Mouse (Mus musculus) embryo, embryonic 10 days (tissue): ENCODE results near the gene Mtnr1a.

Source experiments
- DNase-seq: peaks from one replicate; pipeline ENCODE4 v3.0.0-alpha.2; 2015; ENCODE audit warnings: low spot score

Mtnr1a gene

DNA sequence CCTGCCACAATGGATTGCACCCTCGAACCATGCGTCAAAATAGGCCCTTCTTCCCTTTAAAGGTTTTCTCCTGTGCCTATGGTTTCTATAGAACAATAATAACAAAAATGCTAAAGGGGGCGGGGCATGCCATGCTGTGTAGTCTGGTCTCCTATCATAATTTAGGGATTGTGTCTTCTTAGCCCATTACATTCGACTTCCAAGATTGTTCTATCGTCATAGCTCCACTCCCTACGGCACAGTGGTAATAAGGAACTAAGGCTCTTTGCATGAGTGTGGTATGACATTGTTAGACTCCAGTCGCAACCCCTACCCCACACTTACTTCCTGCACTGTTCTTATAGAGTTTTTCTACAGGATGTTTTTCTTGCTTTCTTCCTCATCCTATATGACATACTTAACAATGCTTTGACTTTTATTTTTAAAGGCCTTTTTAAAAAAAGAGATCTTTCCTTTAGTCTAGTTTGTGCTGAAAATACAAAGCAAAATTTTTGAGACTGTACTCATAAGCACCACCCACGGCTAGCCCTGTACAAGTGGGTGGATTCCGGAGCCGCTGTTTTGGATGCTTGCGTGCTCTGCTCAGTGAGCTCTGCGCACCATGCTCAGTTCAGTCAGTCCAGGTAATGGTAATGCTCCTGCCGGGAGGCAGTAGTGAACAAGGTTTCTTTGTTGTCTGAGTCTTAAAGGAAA lies 40.6 kb downstream of the Mtnr1a start:
- DNase-seq, result no peak

DNA sequence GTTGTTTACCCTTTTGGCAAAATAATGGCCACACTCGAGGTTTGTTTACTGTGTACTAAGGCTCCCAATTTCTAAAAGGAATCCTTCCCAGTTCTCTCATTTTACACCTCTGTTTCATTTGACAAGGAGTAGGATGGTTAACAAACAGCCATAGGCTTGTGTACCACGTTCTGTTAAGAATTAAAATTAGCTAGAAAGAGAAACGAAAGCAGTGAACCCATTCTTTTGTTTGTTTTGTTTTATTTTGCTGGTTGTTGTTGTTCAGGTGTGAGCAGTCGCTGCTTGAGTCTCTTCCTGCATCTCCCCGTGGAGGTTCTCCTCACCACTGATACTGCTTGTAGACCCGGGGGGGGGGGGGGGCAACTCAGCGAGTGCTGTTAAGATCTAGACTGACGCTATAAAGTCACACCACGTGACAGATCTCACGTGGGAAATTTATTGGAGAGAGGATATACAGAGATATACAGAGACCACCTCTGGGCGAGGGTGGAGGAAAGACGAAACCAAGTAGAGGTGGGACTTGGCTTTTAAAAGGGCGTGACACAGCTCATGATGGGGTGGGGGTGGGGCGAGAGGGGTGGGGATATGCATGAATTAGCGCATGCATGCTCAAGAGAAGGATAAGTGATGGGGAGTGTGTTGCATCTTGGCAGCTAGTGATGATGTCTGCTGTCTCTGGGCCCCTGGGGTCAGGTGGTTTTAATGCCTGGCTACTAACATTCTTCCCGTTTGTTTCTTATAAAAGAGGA lies 41.3 kb downstream of the Mtnr1a start:
- DNase-seq, result no peak

DNA sequence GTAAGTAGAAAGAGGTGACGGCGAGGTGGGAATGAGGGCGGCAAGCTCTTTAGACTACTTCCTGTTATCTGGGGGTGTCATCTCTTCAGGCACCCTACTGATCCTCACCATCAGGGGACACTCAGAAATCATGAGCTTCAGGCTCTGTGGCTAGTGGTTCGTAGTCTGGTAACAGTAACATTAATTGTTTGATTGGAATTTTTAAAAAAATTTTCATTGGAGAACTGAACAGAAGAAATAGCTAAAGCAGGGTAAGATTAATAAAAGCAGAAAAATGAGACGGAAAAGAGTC lies 41.8 kb downstream of the Mtnr1a start:
- no peak for DNase-seq

DNA sequence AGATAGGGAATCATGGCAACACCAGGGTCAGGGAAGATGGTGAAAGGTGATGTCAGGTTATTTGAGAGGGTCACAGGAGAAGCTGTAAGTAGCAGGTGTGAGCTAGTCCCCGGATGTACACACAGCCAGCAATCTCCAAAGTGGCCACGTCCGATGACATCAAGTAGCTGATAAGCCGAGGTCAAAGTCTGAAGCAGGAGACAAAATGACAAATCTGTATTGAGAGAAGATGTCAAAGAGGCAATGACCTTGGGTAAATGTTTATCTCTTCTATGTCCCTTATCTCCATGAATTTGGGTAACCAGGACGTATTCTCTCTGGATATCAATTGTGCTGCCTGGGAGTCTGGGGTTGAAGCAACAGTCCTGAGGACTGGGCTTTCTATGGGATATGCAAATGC lies 42.9 kb downstream of the Mtnr1a start:
- no peak for DNase-seq

DNA sequence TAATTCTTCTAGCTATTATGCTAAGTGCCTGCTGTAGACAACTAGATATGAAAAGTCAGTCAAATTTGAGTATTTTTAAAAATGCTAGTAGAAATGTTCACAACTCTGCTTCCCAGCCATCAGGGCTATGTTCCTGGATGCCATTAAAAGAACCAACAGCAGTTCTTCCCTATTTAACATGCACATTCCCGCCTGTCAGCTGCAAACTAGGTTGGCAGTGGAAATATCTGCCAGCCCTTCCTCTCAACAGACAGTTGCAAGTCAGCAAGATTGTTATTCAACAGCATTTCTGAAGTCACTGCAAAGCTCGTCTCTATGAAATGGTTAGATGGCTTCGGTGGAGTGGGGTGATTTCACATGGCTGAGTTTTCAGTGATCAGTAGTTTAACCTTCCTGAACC lies 48.7 kb downstream of the Mtnr1a start:
- DNase-seq, result no peak

DNA sequence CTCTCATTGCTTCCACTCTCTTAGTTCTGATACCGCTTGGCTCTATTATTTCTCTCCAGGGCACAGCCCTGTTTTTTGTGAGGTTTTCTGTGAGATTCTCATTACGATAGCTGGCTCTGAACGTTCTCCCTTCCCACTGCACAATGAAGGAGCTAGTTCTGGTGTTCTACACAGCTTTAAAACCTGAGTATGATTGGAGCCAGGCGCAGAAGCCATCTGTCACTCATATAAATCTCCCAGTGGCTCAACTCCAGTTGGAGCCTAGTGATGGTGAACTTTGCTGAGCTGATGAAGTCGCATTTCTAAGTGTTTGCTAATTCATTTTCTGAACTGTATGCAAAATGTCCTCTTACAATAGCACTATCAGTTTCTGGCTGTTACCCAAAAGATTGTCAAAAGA lies 56.7 kb downstream of the Mtnr1a start:
- no peak for DNase-seq
